Mouse (Mus musculus): ENCODE results near the gene Lep.

DNA sequence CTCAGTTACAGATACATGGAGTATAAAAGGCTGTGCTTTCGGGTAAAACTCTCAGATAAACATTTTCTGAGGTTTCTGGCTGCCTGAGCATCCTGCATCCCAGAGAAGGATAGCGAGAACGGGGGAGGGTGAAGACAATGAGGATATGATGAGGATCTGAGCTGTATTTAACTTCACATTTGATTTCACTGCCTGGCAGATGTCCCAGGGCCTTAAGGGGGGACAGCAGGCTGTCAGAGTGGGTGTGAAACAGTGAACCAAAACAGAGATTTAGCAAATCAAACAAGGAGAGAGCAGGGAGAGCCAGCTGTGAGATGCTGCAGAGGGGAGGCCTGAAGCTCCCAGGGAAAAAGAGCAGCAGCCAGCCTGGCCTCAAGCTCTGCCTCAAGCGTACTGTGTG lies 19.3 kb downstream of the Lep start:
- TF ChIP-seq CTCF (IDR thresholded peaks at IDR 0.05; ENCODE audit: low read depth, low read length) = no peak
- no peak for TF ChIP-seq TAL1 (conservative IDR thresholded peaks at IDR 0.05; ENCODE audit: low read depth, low read length)
- no peak for TF ChIP-seq GATA1 (IDR thresholded peaks at IDR 0.05; ENCODE audit: borderline replicate concordance, low read length)
- no peak for TF ChIP-seq POLR2AphosphoS5 (IDR thresholded peaks at IDR 0.05; ENCODE audit: insufficient replicate concordance, low read depth, low read length)
- no peak for TF ChIP-seq GATA2 (IDR thresholded peaks at IDR 0.05; ENCODE audit: borderline replicate concordance, low read depth, low read length)
